16 mouse cellular contexts compared by ENCODE assay signal in the genomic region with DNA sequence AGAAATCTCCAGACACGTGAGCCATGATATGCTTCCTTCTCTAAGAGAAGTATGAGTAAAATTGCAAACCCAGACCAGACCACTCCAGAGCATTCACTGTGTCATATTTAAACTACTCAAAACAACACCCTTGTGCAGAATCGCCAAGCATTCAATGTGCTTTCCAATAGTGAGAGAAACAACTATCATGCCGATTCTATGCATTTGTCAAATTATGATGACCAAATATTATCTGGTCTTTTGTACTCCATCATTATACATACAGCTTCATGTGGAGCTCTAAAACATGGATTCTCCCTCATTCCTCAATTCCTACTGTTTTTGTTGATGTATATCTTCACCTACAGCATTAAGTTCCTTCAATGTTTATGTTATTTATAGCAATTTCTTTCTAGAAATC.
A peak's percentile ranks its signal among the peaks of the same experiment; 100 is the strongest.
DNase-seq lines count a peak whose midpoint lies in the region.
"Had no signal": no experiment of that assay in that cellular context is flagged by ENCODE, and none has a peak within 500 bp of the region (broad histone marks: within the 10 kb centered on the region; RNA-seq: fewer than 3 reads in every experiment).

A gene (minus strand): TSS at position 101 of the 400 bp plus-strand sequence.

- DNase-seq in 3T3-L1 (ENCODE audit: low read depth, low spot score), result peak; percentile 0
- peak; percentile 1 for DNase-seq in adipocyte (ENCODE audit: low spot score)
- DNase-seq in right cerebral cortex, postnatal 4 days, result no peak
- DNase-seq in frontal cortex, postnatal 36 days (ENCODE audit: low spot score in 2 of 2), result no peak
- DNase-seq: adrenal gland, adult 2 months; adrenal gland, adult 8-10 months; adrenal gland, postnatal 10 days; adrenal gland, postnatal 14 days; adrenal gland, postnatal 25 days; adrenal gland, postnatal 36 days; B cell, adult 2 months; cerebellum, adult 11 months; cerebellum, adult 11-12 months; cerebellum, adult 18-20 months; cerebellum, adult 2 months; cerebellum, adult 8-10 months had no signal

Comparison
In these comparisons a context has a peak if more than half of its experiments do, and no peak if none do; other contexts are left out.
1. DNase-seq: peak in 3T3-L1 (single experiment) and adipocyte (single experiment); none in right cerebral cortex, postnatal 4 days (single experiment) and frontal cortex, postnatal 36 days (0 of 2).